Comparison of ENCODE assay signal across 10 mouse cellular contexts in the genomic region with DNA sequence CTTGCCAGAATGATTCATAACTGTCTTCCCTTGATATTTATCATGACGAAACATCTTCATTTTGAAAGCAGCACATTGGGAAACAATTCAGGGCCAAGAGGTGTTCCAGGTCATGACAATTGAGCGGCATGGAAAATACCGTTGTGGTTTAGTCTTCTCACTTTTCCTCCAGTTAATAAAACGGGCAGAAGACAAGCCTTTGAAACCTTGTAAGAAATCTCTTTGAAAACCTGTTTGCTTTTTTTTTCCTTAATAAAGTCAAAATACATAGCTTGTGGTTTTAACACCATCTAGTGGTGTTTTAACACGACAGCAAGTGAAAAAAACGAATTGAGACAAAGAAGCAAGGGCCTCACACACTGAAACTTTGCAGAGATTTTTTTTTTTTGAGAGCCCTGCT.
DNase-seq lines count a peak whose midpoint lies in the region; ATAC-seq and TF ChIP-seq lines count a peak whose summit lies in the region.
"Had no signal": no experiment of that assay in that cellular context is flagged by ENCODE, and none has a peak within 500 bp of the region (broad histone marks: within the 10 kb centered on the region; RNA-seq: fewer than 3 reads in every experiment).

No protein-coding gene starts in this region.

- H3K4me3 ChIP-seq in midbrain, embryonic 16.5 days (ENCODE audit: low read depth, low read length), result 0 out of 2 replicates have a peak overlapping the region, but pooled peaks have one; percentile 21
- no peak overlapping the region for H3K4me3 ChIP-seq in kidney, embryonic 14.5 days (ENCODE audit: low read length)
- H3K4me3 ChIP-seq: limb, embryonic 12.5 days had no signal

- H3K27me3 ChIP-seq in midbrain, embryonic 16.5 days (ENCODE audit: control insufficient read depth, insufficient read depth, low read depth, low read length), result no peaks in the 10 kb centered on the region
- no peaks in the 10 kb centered on the region for H3K27me3 ChIP-seq in kidney, embryonic 14.5 days (ENCODE audit: control insufficient read depth, insufficient read depth, low read length)
- H3K27me3 ChIP-seq: limb, embryonic 12.5 days had no signal

- H3K36me3 ChIP-seq in midbrain, embryonic 16.5 days (ENCODE audit: control insufficient read depth, insufficient read depth, low read length), result no peaks in the 10 kb centered on the region
- no peaks in the 10 kb centered on the region for H3K36me3 ChIP-seq in kidney, embryonic 14.5 days (ENCODE audit: control insufficient read depth, insufficient read depth, low read length)
- H3K36me3 ChIP-seq: limb, embryonic 12.5 days had no signal

- WGBS in midbrain, embryonic 16.5 days, result 20% methylated on average over 6 of the region's 6 CpGs
- 24% methylated on average over 6 of the region's 6 CpGs for WGBS in kidney, embryonic 14.5 days

- H3K9ac ChIP-seq in midbrain, embryonic 16.5 days (ENCODE audit: low read depth, low read length), result no peak overlapping the region
- H3K9ac ChIP-seq in kidney, embryonic 14.5 days (ENCODE audit: low read depth, low read length), result no peak overlapping the region
- H3K9ac ChIP-seq: limb, embryonic 12.5 days had no signal

- peak overlapping the region; percentile 43 for H3K4me2 ChIP-seq in midbrain, embryonic 16.5 days (ENCODE audit: low read length)
- no peak overlapping the region for H3K4me2 ChIP-seq in kidney, embryonic 14.5 days (replicated peaks; ENCODE audit: low read depth, low read length)
- H3K4me2 ChIP-seq: limb, embryonic 12.5 days had no signal

- no peak for TF ChIP-seq POLR2A in brain, embryonic 14.5 days (IDR thresholded peaks at IDR 0.05; ENCODE audit: borderline replicate concordance, extremely low read depth, insufficient read depth, insufficient read length, poor library complexity, severe bottlenecking)

- intact Hi-C loops in left cerebral cortex, postnatal 25 days (cut with DNase I), result no loop called here

- no peak overlapping the region for H3K27ac ChIP-seq in midbrain, embryonic 16.5 days (ENCODE audit: low read length)
- H3K27ac ChIP-seq in kidney, embryonic 14.5 days (ENCODE audit: low read depth, low read length), result no peak overlapping the region
- H3K27ac ChIP-seq: limb, embryonic 12.5 days had no signal

- peak; percentile 34 for DNase-seq in embryo, embryonic 11 days
- no peak for DNase-seq in embryo, embryonic 10 days (ENCODE audit: low spot score)
- peak; percentile 12 to 36 for DNase-seq in left cerebral cortex, postnatal 25 days (ENCODE audit: low spot score in 2 of 2)
- no peak for DNase-seq in left cerebral cortex, adult 18-20 months (ENCODE audit: low spot score in 2 of 2)
- peak; percentile 76 for DNase-seq in brain, embryonic 14.5 days (ENCODE audit: low read depth)
- no peak for DNase-seq in lung, postnatal 36 days
- DNase-seq: heart, postnatal 14 days had no signal

- no peak for TF ChIP-seq CTCF in brain, embryonic 14.5 days (IDR thresholded peaks at IDR 0.05; ENCODE audit: borderline replicate concordance, extremely low read depth, insufficient read depth, insufficient read length)

- H3K9me3 ChIP-seq in midbrain, embryonic 16.5 days (replicated peaks; ENCODE audit: control insufficient read depth, low read length, poor library complexity, severe bottlenecking), result no peaks in the 10 kb centered on the region
- H3K9me3 ChIP-seq in kidney, embryonic 14.5 days (ENCODE audit: control insufficient read depth, low read length), result no peaks in the 10 kb centered on the region
- H3K9me3 ChIP-seq: limb, embryonic 12.5 days had no signal

- ATAC-seq in midbrain, embryonic 16.5 days, result no peak
- no peak for ATAC-seq in kidney, embryonic 14.5 days (ENCODE audit: low FRiP score, low TSS enrichment)

- H3K4me1 ChIP-seq in midbrain, embryonic 16.5 days (ENCODE audit: control insufficient read depth, insufficient read depth, low read length), result no peaks in the 10 kb centered on the region
- no peaks in the 10 kb centered on the region for H3K4me1 ChIP-seq in kidney, embryonic 14.5 days (ENCODE audit: control insufficient read depth, insufficient read depth, low read length)
- H3K4me1 ChIP-seq: limb, embryonic 12.5 days had no signal

Comparison
In these comparisons a context has a peak if more than half of its experiments do, and no peak if none do; other contexts are left out.
1. DNase-seq: peak in embryo, embryonic 11 days (single experiment), left cerebral cortex, postnatal 25 days (2 of 2) and brain, embryonic 14.5 days (single experiment); none in embryo, embryonic 10 days (single experiment), left cerebral cortex, adult 18-20 months (0 of 2) and lung, postnatal 36 days (single experiment).